Mouse (Mus musculus): ENCODE results near the gene Pick1. TPM values are rescaled to one million over a fixed set of nuclear protein-coding genes. Genes with fewer than 3 reads are reported as not detected.

The Pick1 gene
- polyA plus RNA-seq, 1 experiment from 2014 or later, result 19.3 TPM

DNA sequence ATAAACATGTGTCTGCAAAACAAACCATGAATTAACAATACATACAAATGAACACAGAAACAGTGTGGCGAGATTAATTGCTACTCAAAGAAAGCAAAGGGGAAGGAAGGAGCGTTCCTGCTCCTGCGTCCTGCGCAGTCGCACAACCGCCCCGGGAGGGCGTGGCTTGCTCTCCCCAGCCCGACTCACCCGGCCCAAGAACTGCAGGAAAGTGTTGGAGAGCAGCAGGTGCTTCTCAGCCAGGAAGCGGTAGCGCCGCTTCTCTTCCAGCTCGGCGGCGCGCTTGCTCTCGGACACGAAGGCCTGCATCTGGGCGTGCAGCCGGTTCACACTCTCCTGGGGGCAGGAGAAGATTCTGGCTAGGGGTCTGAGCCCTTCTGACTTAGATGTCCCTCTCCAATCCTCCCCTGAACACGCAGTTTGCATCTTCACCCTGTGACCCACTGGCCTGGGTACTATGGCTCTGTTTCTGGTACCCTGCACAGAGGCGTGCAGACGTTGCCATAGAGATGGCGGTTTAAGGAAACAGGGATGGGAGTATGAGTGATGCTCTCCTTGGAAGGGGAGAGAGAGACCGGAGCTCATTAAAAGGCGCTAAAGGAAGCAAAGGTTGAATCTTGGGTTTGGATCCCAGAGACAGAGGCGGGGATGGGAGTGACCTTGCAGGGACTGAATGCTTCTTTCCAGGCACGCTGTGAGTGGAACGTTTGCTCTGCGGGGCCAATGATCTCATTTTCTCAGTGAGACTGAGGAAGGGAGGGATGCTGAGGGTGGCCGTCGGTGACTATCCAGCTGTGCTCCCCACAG is 41.5 kb downstream of the Pick1 start:
- Histone ChIP-seq H3K9me3 (replicated peaks; ENCODE audit: control insufficient read depth, low read length) (no peaks in the 10 kb centered on the region), H3K4me1 (ENCODE audit: control insufficient read depth, insufficient read depth, low read length) (peaks cover 8% of the 10 kb centered on the region), H3K27me3 (ENCODE audit: control insufficient read depth, insufficient read depth, low read length) (peaks cover 11% of the 10 kb centered on the region), H3K4me2 (peak overlapping the region; percentile 68), H3K4me3 (ENCODE audit: low read depth, low read length) (peak overlapping the region; percentile 34), H3K9ac (ENCODE audit: low read depth, low read length) (peak overlapping the region; percentile 40; the same call in 1 of the 2 replicates), H3K27ac (ENCODE audit: low read depth, low read length) (no peak overlapping the region), H3K36me3 (ENCODE audit: control insufficient read depth, insufficient read depth, low read length) (no peaks in the 10 kb centered on the region)
- ATAC-seq (replicated peaks; ENCODE audit: insufficient number of reproducible peaks, low FRiP score, low TSS enrichment), result no peak
- 3% methylated on average over 33 of the region's 33 CpGs for WGBS (ENCODE audit: insufficient replicate concordance)

DNA sequence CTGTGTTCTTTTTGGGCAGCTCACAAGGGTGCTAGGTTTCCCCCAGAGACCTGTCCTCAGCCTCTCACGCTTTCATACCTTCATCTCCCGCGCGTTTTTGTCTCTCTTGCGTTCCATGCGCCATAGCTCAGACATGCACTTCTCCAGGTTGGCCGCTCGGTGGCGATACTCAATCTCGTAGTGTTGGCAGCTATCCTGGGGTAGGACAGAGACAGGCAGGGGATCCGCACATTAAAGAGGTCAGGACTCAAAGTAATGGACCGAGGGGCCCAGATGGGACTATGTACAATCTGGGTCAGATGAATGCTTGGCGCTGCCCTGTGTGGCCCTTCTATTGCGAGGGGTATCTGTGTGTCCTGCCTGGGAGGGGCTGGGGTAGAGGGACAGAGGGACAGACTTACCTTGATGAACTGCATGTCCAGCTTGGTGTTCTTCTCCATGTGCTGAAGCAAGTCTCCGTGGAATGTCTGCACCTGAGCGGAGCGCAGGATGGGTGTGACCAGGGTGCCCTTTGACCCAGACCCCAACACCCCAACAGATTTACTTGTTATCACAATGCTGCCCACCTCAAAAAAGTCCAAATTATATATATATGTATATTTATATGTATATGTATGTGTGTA is 42.3 kb downstream of the Pick1 start:
- H3K36me3 ChIP-seq (ENCODE audit: control insufficient read depth, insufficient read depth, low read length), result no peaks in the 10 kb centered on the region
- WGBS (ENCODE audit: insufficient replicate concordance), result 14% methylated on average over 17 of the region's 17 CpGs
- peak overlapping the region; percentile 68 for H3K4me2 ChIP-seq
- no peaks in the 10 kb centered on the region for H3K9me3 ChIP-seq (replicated peaks; ENCODE audit: control insufficient read depth, low read length)
- peak overlapping the region; percentile 34 for H3K4me3 ChIP-seq (ENCODE audit: low read depth, low read length)
- no peak overlapping the region for H3K27ac ChIP-seq (ENCODE audit: low read depth, low read length)
- H3K9ac ChIP-seq (ENCODE audit: low read depth, low read length), result no peak overlapping the region; the same call in 1 of the 2 replicates
- peaks cover 8% of the 10 kb centered on the region for H3K4me1 ChIP-seq (ENCODE audit: control insufficient read depth, insufficient read depth, low read length)
- no peak; the same call in 1 of the 2 replicates for ATAC-seq (replicated peaks; ENCODE audit: insufficient number of reproducible peaks, low FRiP score, low TSS enrichment)
- peaks cover 8% of the 10 kb centered on the region; the same call in 1 of the 2 replicates for H3K27me3 ChIP-seq (ENCODE audit: control insufficient read depth, insufficient read depth, low read length)

DNA sequence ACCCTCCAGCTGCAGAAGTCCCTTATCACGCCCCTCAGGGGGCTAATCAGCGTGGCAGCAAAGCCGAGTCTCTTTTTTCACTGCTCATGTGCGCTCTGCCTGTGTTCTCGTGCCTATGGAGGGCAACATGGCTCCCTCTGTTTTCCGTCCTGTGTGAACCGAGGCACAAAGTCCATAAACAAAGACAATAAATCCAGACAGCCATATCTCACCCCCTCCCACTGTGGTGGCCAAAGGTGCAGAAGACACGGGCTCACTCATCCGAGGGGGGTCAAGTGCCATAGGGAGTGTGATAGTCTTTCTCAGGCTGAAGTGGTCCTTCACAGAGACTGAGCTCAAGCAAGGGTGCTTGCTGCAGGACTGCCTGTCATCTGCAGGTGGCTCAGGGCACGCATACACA is 44.0 kb downstream of the Pick1 start:
- no peak overlapping the region for H3K9ac ChIP-seq (ENCODE audit: low read depth, low read length)
- H3K9me3 ChIP-seq (replicated peaks; ENCODE audit: control insufficient read depth, low read length), result no peaks in the 10 kb centered on the region
- H3K27me3 ChIP-seq (ENCODE audit: control insufficient read depth, insufficient read depth, low read length), result peaks cover 8% of the 10 kb centered on the region; the same call in 1 of the 2 replicates
- WGBS (ENCODE audit: insufficient replicate concordance), result 43% methylated on average over 10 of the region's 10 CpGs
- no peak for ATAC-seq (replicated peaks; ENCODE audit: insufficient number of reproducible peaks, low FRiP score, low TSS enrichment)
- H3K27ac ChIP-seq (ENCODE audit: low read depth, low read length), result no peak overlapping the region
- no peaks in the 10 kb centered on the region for H3K36me3 ChIP-seq (ENCODE audit: control insufficient read depth, insufficient read depth, low read length)
- peaks cover 8% of the 10 kb centered on the region for H3K4me1 ChIP-seq (ENCODE audit: control insufficient read depth, insufficient read depth, low read length)
- H3K4me2 ChIP-seq, result no peak overlapping the region
- H3K4me3 ChIP-seq (ENCODE audit: low read depth, low read length), result no peak overlapping the region

DNA sequence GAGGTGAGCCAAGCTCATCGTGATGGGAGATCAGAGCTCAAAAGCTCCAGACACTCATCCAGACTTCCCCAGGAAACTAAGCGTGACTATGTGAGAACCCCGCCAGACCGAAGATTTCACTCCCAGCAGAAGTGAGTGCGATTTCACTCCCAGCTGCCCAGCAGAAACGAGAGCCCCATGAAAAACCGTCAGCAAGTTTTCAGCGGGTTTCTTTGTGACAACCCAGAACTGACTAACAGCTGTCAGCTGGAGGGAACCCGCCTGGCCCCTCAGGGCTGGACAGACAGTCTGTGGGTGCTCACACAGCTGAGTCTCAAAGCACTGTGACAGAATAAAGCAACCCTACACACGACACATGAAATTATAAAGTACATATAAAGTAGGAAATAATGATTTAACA is 48.8 kb downstream of the Pick1 start:
- no peak overlapping the region for H3K9ac ChIP-seq (ENCODE audit: low read depth, low read length)
- no peak overlapping the region for H3K4me2 ChIP-seq
- H3K4me3 ChIP-seq (ENCODE audit: low read depth, low read length), result no peak overlapping the region
- no peaks in the 10 kb centered on the region for H3K9me3 ChIP-seq (replicated peaks; ENCODE audit: control insufficient read depth, low read length)
- WGBS (ENCODE audit: insufficient replicate concordance), result 63% methylated on average over 10 of the region's 10 CpGs
- no peaks in the 10 kb centered on the region for H3K36me3 ChIP-seq (ENCODE audit: control insufficient read depth, insufficient read depth, low read length)
- H3K27me3 ChIP-seq (ENCODE audit: control insufficient read depth, insufficient read depth, low read length), result peaks cover 4% of the 10 kb centered on the region; the same call in 1 of the 2 replicates
- no peak overlapping the region for H3K27ac ChIP-seq (ENCODE audit: low read depth, low read length)
- no peak for ATAC-seq (replicated peaks; ENCODE audit: insufficient number of reproducible peaks, low FRiP score, low TSS enrichment)
- H3K4me1 ChIP-seq (ENCODE audit: control insufficient read depth, insufficient read depth, low read length), result no peaks in the 10 kb centered on the region

DNA sequence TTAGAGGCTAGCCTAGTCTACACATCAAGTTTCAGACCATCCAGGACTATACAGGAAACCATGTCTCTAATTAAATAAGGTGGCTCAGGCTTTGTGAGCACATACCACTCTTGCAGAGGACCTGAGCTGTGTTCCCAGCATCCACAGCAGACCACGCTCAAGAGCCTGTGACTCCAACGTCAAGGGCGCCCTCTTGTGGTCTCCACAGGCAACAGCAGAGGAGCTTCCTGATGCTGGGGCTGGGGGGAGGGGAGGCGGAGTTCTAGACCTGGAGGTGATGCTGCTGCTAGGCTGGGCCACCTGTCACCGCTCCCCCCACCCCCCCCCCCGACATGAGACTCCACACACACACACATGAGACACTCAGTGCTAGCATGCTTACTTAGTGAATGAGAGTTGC is 51.2 kb downstream of the Pick1 start:
- no peaks in the 10 kb centered on the region for H3K36me3 ChIP-seq (ENCODE audit: control insufficient read depth, insufficient read depth, low read length)
- 30% methylated on average over 6 of the region's 6 CpGs for WGBS (ENCODE audit: insufficient replicate concordance)
- H3K9me3 ChIP-seq (replicated peaks; ENCODE audit: control insufficient read depth, low read length), result no peaks in the 10 kb centered on the region
- no peaks in the 10 kb centered on the region for H3K27me3 ChIP-seq (ENCODE audit: control insufficient read depth, insufficient read depth, low read length)
- H3K9ac ChIP-seq (ENCODE audit: low read depth, low read length), result no peak overlapping the region
- no peak for ATAC-seq (replicated peaks; ENCODE audit: insufficient number of reproducible peaks, low FRiP score, low TSS enrichment)
- no peak overlapping the region for H3K4me3 ChIP-seq (ENCODE audit: low read depth, low read length)
- no peak overlapping the region for H3K4me2 ChIP-seq
- no peak overlapping the region for H3K27ac ChIP-seq (ENCODE audit: low read depth, low read length)
- no peaks in the 10 kb centered on the region for H3K4me1 ChIP-seq (ENCODE audit: control insufficient read depth, insufficient read depth, low read length)

DNA sequence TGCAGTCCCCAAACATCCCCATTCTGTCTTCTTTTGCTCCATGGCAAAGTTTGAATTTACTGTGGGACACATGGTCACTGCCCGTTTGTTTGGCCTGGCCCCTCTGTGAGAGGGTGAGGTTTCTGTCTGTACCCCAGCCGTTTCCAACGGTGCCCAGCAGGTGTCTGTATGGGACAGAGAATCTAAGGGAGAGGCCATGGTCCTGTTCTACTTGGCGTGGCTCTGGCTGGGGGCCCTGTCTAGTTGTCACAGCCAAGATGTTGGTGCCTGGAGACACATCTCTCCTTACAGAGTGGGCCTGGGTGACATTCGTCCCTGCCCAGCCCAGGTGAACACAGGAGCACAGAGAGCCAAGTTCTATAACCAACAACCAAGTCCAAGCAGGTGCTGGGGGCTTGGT is 51.9 kb downstream of the Pick1 start:
- WGBS (ENCODE audit: insufficient replicate concordance), result 54% methylated on average over 5 of the region's 5 CpGs
- Histone ChIP-seq H3K9ac (ENCODE audit: low read depth, low read length) (no peak overlapping the region), H3K4me2 (no peak overlapping the region), H3K36me3 (ENCODE audit: control insufficient read depth, insufficient read depth, low read length) (no peaks in the 10 kb centered on the region), H3K4me3 (ENCODE audit: low read depth, low read length) (no peak overlapping the region), H3K4me1 (ENCODE audit: control insufficient read depth, insufficient read depth, low read length) (no peaks in the 10 kb centered on the region), H3K27ac (ENCODE audit: low read depth, low read length) (no peak overlapping the region), H3K9me3 (replicated peaks; ENCODE audit: control insufficient read depth, low read length) (no peaks in the 10 kb centered on the region), H3K27me3 (ENCODE audit: control insufficient read depth, insufficient read depth, low read length) (no peaks in the 10 kb centered on the region)
- ATAC-seq (replicated peaks; ENCODE audit: insufficient number of reproducible peaks, low FRiP score, low TSS enrichment), result no peak

DNA sequence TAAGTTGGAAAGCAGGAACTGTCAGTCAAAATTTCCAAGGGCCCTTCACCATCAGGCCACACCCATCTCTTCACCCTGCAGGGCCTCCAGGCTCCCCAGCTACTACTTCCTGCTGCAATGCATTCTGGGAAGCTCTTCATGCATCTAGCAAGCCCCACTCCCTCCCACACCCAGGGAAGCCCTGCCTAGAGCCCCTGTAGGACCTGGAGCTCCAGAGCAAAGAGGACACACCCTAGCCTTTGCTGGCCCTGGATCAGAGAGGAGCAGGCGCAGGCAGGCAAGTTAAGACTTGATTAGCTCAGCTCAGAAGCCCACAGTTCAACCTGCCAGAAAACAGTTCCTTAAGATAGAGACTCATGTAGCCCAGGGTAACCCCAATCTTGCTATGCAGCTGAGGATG is 52.4 kb downstream of the Pick1 start:
- WGBS (ENCODE audit: insufficient replicate concordance), result 59% methylated on average over 1 of the region's 1 CpGs
- peak; percentile 67; the same call in 1 of the 2 replicates for ATAC-seq (replicated peaks; ENCODE audit: insufficient number of reproducible peaks, low FRiP score, low TSS enrichment)

DNA sequence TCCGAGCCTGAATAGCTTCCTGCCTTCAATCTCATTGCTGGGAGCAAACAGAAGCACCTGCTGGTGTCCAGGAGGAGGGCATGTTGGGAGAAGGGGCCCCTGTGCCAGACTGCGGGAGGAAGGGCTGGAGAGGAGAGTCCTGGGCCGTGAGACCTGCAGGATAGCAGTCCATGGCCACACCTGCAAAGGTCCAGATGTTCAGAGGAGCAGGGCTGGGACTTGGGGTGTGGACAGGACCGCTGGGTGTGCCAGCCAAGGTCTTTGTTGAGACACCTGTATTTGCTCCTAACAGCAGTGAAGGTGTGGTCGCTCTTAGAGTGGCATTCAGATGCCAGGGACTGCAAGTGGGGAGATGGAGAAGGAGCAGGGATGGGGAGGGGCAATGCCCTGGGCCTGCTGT is 53.5 kb downstream of the Pick1 start:
- Histone ChIP-seq H3K27ac (ENCODE audit: low read depth, low read length) (no peak overlapping the region), H3K9ac (ENCODE audit: low read depth, low read length) (no peak overlapping the region), H3K4me3 (ENCODE audit: low read depth, low read length) (no peak overlapping the region), H3K4me2 (no peak overlapping the region), H3K4me1 (ENCODE audit: control insufficient read depth, insufficient read depth, low read length) (no peaks in the 10 kb centered on the region), H3K9me3 (replicated peaks; ENCODE audit: control insufficient read depth, low read length) (no peaks in the 10 kb centered on the region), H3K27me3 (ENCODE audit: control insufficient read depth, insufficient read depth, low read length) (no peaks in the 10 kb centered on the region), H3K36me3 (ENCODE audit: control insufficient read depth, insufficient read depth, low read length) (no peaks in the 10 kb centered on the region)
- ATAC-seq (replicated peaks; ENCODE audit: insufficient number of reproducible peaks, low FRiP score, low TSS enrichment), result no peak
- WGBS (ENCODE audit: insufficient replicate concordance), result 78% methylated on average over 5 of the region's 5 CpGs

More for the DNA sequence above, 52.4 kb downstream of the Pick1 start:
- no peaks in the 10 kb centered on the region for H3K27me3 ChIP-seq (ENCODE audit: control insufficient read depth, insufficient read depth, low read length)
- H3K4me2 ChIP-seq, result no peak overlapping the region
- no peaks in the 10 kb centered on the region for H3K4me1 ChIP-seq (ENCODE audit: control insufficient read depth, insufficient read depth, low read length)
- H3K9ac ChIP-seq (ENCODE audit: low read depth, low read length), result no peak overlapping the region
- no peaks in the 10 kb centered on the region for H3K9me3 ChIP-seq (replicated peaks; ENCODE audit: control insufficient read depth, low read length)
- H3K27ac ChIP-seq (ENCODE audit: low read depth, low read length), result no peak overlapping the region
- H3K4me3 ChIP-seq (ENCODE audit: low read depth, low read length), result no peak overlapping the region
- H3K36me3 ChIP-seq (ENCODE audit: control insufficient read depth, insufficient read depth, low read length), result no peaks in the 10 kb centered on the region

Data from heart, embryonic 11.5 days (tissue).